In genomic region chr9:103066845-103067244, GRCm38 (mm10) we compare ENCODE assay signal across 16 mouse cellular contexts. TPM values are rescaled to one million over a fixed set of nuclear protein-coding genes. Genes with fewer than 3 reads are reported as not detected.
DNase-seq lines count a peak whose midpoint lies in the region; ATAC-seq and TF ChIP-seq lines count a peak whose summit lies in the region.
"Had no signal": no experiment of that assay in that cellular context is flagged by ENCODE, and none has a peak within 500 bp of the region (broad histone marks: within the 10 kb centered on the region; RNA-seq: fewer than 3 reads in every experiment).

No protein-coding gene starts in this region.

- H3K4me2 ChIP-seq in forebrain, embryonic 11.5 days (ENCODE audit: low read depth, low read length, severe bottlenecking) = no peak overlapping the region
- H3K4me2 ChIP-seq in midbrain, embryonic 11.5 days = no peak overlapping the region
- H3K4me2 ChIP-seq in midbrain, embryonic 16.5 days (ENCODE audit: low read length) = no peak overlapping the region
- H3K4me2 ChIP-seq in forebrain, embryonic 15.5 days (replicated peaks) = no peak overlapping the region
- H3K4me2 ChIP-seq: heart, embryonic 15.5 days; kidney, embryonic 15.5 days; limb, embryonic 13.5 days; lung, embryonic 14.5 days had no signal

- intact Hi-C loops in heart, postnatal 14 days (cut with DNase I) = no loop called here

- H3K36me3 ChIP-seq in forebrain, embryonic 10.5 days (replicated peaks) = no peaks in the 10 kb centered on the region
- H3K36me3 ChIP-seq in forebrain, embryonic 11.5 days (ENCODE audit: control insufficient read depth, insufficient read depth, low read length) = no peaks in the 10 kb centered on the region
- H3K36me3 ChIP-seq in midbrain, embryonic 11.5 days (ENCODE audit: control insufficient read depth, insufficient read depth, low read length) = no peaks in the 10 kb centered on the region
- H3K36me3 ChIP-seq in midbrain, embryonic 16.5 days (ENCODE audit: control insufficient read depth, insufficient read depth, low read length) = no peaks in the 10 kb centered on the region
- H3K36me3 ChIP-seq in forebrain, embryonic 15.5 days = no peaks in the 10 kb centered on the region
- H3K36me3 ChIP-seq: heart, embryonic 15.5 days; kidney, embryonic 15.5 days; limb, embryonic 13.5 days had no signal

- no peak for DNase-seq in forebrain, embryonic 10.5 days (ENCODE audit: extremely low spot score, low spot score)
- DNase-seq in forebrain, embryonic 11.5 days (ENCODE audit: low spot score) = no peak
- DNase-seq in midbrain, embryonic 11.5 days (ENCODE audit: low spot score, missing footprints) = peak; percentile 10
- peak; percentile 80 for DNase-seq in brain, embryonic 14.5 days (ENCODE audit: low read depth)
- DNase-seq in heart, postnatal 14 days = no peak
- DNase-seq: adrenal gland, adult 8-10 months; heart, adult 18-20 months; lung, embryonic 14.5 days had no signal

- no peak for TF ChIP-seq POLR2A in brain, embryonic 14.5 days (IDR thresholded peaks at IDR 0.05; ENCODE audit: borderline replicate concordance, extremely low read depth, insufficient read depth, insufficient read length, poor library complexity, severe bottlenecking)

- H3K4me1 ChIP-seq in forebrain, embryonic 10.5 days = peaks cover 4% of the 10 kb centered on the region; the same call in 1 of the 2 replicates
- H3K4me1 ChIP-seq in forebrain, embryonic 11.5 days (replicated peaks; ENCODE audit: control insufficient read depth, insufficient read depth, low read length) = no peaks in the 10 kb centered on the region
- no peaks in the 10 kb centered on the region for H3K4me1 ChIP-seq in midbrain, embryonic 11.5 days (ENCODE audit: control insufficient read depth, insufficient read depth, low read length)
- no peaks in the 10 kb centered on the region for H3K4me1 ChIP-seq in midbrain, embryonic 16.5 days (ENCODE audit: control insufficient read depth, insufficient read depth, low read length)
- H3K4me1 ChIP-seq in forebrain, embryonic 15.5 days = peaks cover 12% of the 10 kb centered on the region; the same call in 1 of the 2 replicates

- H3K4me3 ChIP-seq in forebrain, embryonic 10.5 days = no peak overlapping the region
- no peak overlapping the region for H3K4me3 ChIP-seq in forebrain, embryonic 11.5 days (ENCODE audit: low read depth, low read length)
- no peak overlapping the region for H3K4me3 ChIP-seq in midbrain, embryonic 11.5 days (ENCODE audit: low read depth, low read length)
- no peak overlapping the region for H3K4me3 ChIP-seq in midbrain, embryonic 16.5 days (ENCODE audit: low read depth, low read length)
- H3K4me3 ChIP-seq in forebrain, embryonic 15.5 days = no peak overlapping the region
- H3K4me3 ChIP-seq: heart, embryonic 15.5 days; kidney, embryonic 15.5 days; left cerebral cortex, adult 2 months; limb, embryonic 13.5 days had no signal

- TF ChIP-seq CTCF in brain, embryonic 14.5 days (IDR thresholded peaks at IDR 0.05; ENCODE audit: borderline replicate concordance, extremely low read depth, insufficient read depth, insufficient read length) = no peak

- no peak for ATAC-seq in forebrain, embryonic 11.5 days (replicated peaks; ENCODE audit: low FRiP score)
- no peak for ATAC-seq in midbrain, embryonic 11.5 days (ENCODE audit: low FRiP score)
- ATAC-seq in midbrain, embryonic 16.5 days = no peak
- ATAC-seq in forebrain, embryonic 15.5 days (replicated peaks) = peak; percentile 58
- ATAC-seq in megakaryocyte, adult 5-6 weeks (ENCODE audit: poor library complexity, severe bottlenecking) = no peak

- WGBS in forebrain, embryonic 10.5 days = 79% methylated on average over 8 of the region's 8 CpGs
- WGBS in forebrain, embryonic 11.5 days = 72% methylated on average over 8 of the region's 8 CpGs
- 82% methylated on average over 8 of the region's 8 CpGs for WGBS in midbrain, embryonic 11.5 days
- WGBS in midbrain, embryonic 16.5 days = 75% methylated on average over 8 of the region's 8 CpGs
- WGBS in forebrain, embryonic 15.5 days = 65% methylated on average over 8 of the region's 8 CpGs

- H3K27ac ChIP-seq in forebrain, embryonic 10.5 days = peak overlapping the region; percentile 32; the same call in 1 of the 2 replicates
- no peak overlapping the region for H3K27ac ChIP-seq in forebrain, embryonic 11.5 days (ENCODE audit: low read depth, low read length)
- no peak overlapping the region for H3K27ac ChIP-seq in midbrain, embryonic 11.5 days (ENCODE audit: low read depth, low read length)
- no peak overlapping the region for H3K27ac ChIP-seq in midbrain, embryonic 16.5 days (ENCODE audit: low read length)
- peak overlapping the region; percentile 36; the same call in 1 of the 2 replicates for H3K27ac ChIP-seq in forebrain, embryonic 15.5 days (replicated peaks)
- H3K27ac ChIP-seq: heart, embryonic 15.5 days; kidney, embryonic 15.5 days; left cerebral cortex, adult 2 months; limb, embryonic 13.5 days; macrophage had no signal

- H3K27me3 ChIP-seq in forebrain, embryonic 10.5 days (ENCODE audit: poor library complexity, severe bottlenecking) = no peaks in the 10 kb centered on the region
- no peaks in the 10 kb centered on the region for H3K27me3 ChIP-seq in forebrain, embryonic 11.5 days (ENCODE audit: control insufficient read depth, insufficient read depth, low read length)
- no peaks in the 10 kb centered on the region for H3K27me3 ChIP-seq in midbrain, embryonic 11.5 days (ENCODE audit: control insufficient read depth, insufficient read depth, low read length)
- no peaks in the 10 kb centered on the region for H3K27me3 ChIP-seq in midbrain, embryonic 16.5 days (ENCODE audit: control insufficient read depth, insufficient read depth, low read depth, low read length)
- no peaks in the 10 kb centered on the region for H3K27me3 ChIP-seq in forebrain, embryonic 15.5 days
- H3K27me3 ChIP-seq: heart, embryonic 15.5 days; kidney, embryonic 15.5 days; limb, embryonic 13.5 days had no signal

- no peaks in the 10 kb centered on the region for H3K9me3 ChIP-seq in forebrain, embryonic 10.5 days
- H3K9me3 ChIP-seq in forebrain, embryonic 11.5 days (ENCODE audit: control insufficient read depth, low read length) = no peaks in the 10 kb centered on the region
- no peaks in the 10 kb centered on the region for H3K9me3 ChIP-seq in midbrain, embryonic 11.5 days (ENCODE audit: control insufficient read depth, low read length)
- H3K9me3 ChIP-seq in midbrain, embryonic 16.5 days (replicated peaks; ENCODE audit: control insufficient read depth, low read length, poor library complexity, severe bottlenecking) = no peaks in the 10 kb centered on the region
- H3K9me3 ChIP-seq in forebrain, embryonic 15.5 days = no peaks in the 10 kb centered on the region
- H3K9me3 ChIP-seq: heart, embryonic 15.5 days; kidney, embryonic 15.5 days; limb, embryonic 13.5 days had no signal

- H3K9ac ChIP-seq in forebrain, embryonic 11.5 days (ENCODE audit: low read length) = no peak overlapping the region
- no peak overlapping the region for H3K9ac ChIP-seq in midbrain, embryonic 11.5 days (ENCODE audit: low read length)
- no peak overlapping the region for H3K9ac ChIP-seq in midbrain, embryonic 16.5 days (ENCODE audit: low read depth, low read length)
- H3K9ac ChIP-seq in forebrain, embryonic 15.5 days (replicated peaks) = no peak overlapping the region
- H3K9ac ChIP-seq: heart, embryonic 15.5 days; kidney, embryonic 15.5 days; limb, embryonic 13.5 days; lung, embryonic 14.5 days had no signal

RNA-seq across cellular contexts. Expression of gene Rab6b, which starts 44.7 kb away (rescaled TPM):
- 8.3 and 9.1 TPM in 2 replicates for polyA plus RNA-seq in forebrain, embryonic 10.5 days (2016; fragmentation: Nextera tagmentation; extraction: Ambion mirVana)
- 12.5 and 13.6 TPM in 2 replicates for polyA plus RNA-seq in forebrain, embryonic 11.5 days (2014; fragmentation: Nextera tagmentation; extraction: Ambion mirVana)
- 16.5 and 16.7 TPM in 2 replicates for polyA plus RNA-seq in midbrain, embryonic 11.5 days (2014; fragmentation: Nextera tagmentation; extraction: Ambion mirVana)
- 108 and 126 TPM in 2 replicates for polyA plus RNA-seq in midbrain, embryonic 16.5 days (2015; fragmentation: Nextera tagmentation; extraction: Ambion mirVana)
- polyA plus RNA-seq in brain, embryonic 14.5 days (2012; rRNA removed) = 54.5 and 125 TPM in 2 replicates
- 62.3 and 63.3 TPM in 2 replicates for polyA plus RNA-seq in forebrain, embryonic 15.5 days (2015; fragmentation: Nextera tagmentation; extraction: Ambion mirVana)
- 0.84 and 1.2 TPM in 2 replicates for total RNA-seq in megakaryocyte, adult 5-6 weeks (2015)
- total RNA-seq in megakaryocyte, adult 5-6 weeks (2017) = 0.15 and 0.41 TPM in 2 replicates
- 1 to 10 TPM; 1.5 to 1.8 TPM for total RNA-seq in heart, postnatal 14 days (2021)

Comparison
In these comparisons a context has a peak if more than half of its experiments do, and no peak if none do; other contexts are left out.
1. H3K27ac ChIP-seq: peak in forebrain, embryonic 10.5 days (single experiment) and forebrain, embryonic 15.5 days (single experiment); none in forebrain, embryonic 11.5 days (single experiment), midbrain, embryonic 11.5 days (single experiment) and midbrain, embryonic 16.5 days (single experiment).
2. DNase-seq: peak in midbrain, embryonic 11.5 days (single experiment) and brain, embryonic 14.5 days (single experiment); none in forebrain, embryonic 10.5 days (single experiment), forebrain, embryonic 11.5 days (single experiment) and heart, postnatal 14 days (0 of 2).